Mouse (Mus musculus) midbrain, embryonic 14.5 days (tissue): ENCODE measurements at regions not wholly inside any gene's neighbourhood (a gene's known extent, or its start where the extent isn't known, plus 50 kb on each side); places are given as distances from the start of the nearest gene placed in this dataset.
A peak's percentile ranks its signal among the peaks of the same experiment; 100 is the strongest.

Source experiments
- ATAC-seq: fragments of 200-750 bp; cut with Nextera tagmentation; 2 replicates; pipeline ENCODE4 v1.8.0; 2017; ENCODE audit warnings: moderate number of reproducible peaks, moderate library complexity; ENCODE audit not compliant: low FRiP score, low TSS enrichment
- DNase-seq: peaks from one replicate; pipeline ENCODE4 v3.0.0-alpha.2; 2015
- H3K27ac ChIP-seq: fragments of 300-500 bp; sonication (generic); replicated peaks from 2 replicates; pipeline ENCODE4 v1.5.1; 2014; ENCODE audit warnings: mild to moderate bottlenecking, low read depth, low read length, moderate library complexity
- H3K27me3 ChIP-seq: fragments of 300-500 bp; sonication (generic); 2 replicates; pipeline ENCODE4 v1.6.1; 2014; ENCODE audit warnings: low read length, control low read depth, mixed read lengths; ENCODE audit not compliant: control insufficient read depth, insufficient read depth
- H3K36me3 ChIP-seq: fragments of 300-500 bp; sonication (generic); 2 replicates; pipeline ENCODE4 v1.6.1; 2014; ENCODE audit warnings: low read length, control low read depth; ENCODE audit not compliant: control insufficient read depth, insufficient read depth
- H3K4me1 ChIP-seq: fragments of 300-500 bp; sonication (generic); 2 replicates; pipeline ENCODE4 v1.6.1; 2014; ENCODE audit warnings: mild to moderate bottlenecking, antibody characterized with exemption, low read length, control low read depth; ENCODE audit not compliant: control insufficient read depth, insufficient read depth
- H3K4me2 ChIP-seq: fragments of 300-500 bp; sonication (generic); 2 replicates; pipeline ENCODE4 v1.6.1; 2014; ENCODE audit warnings: mild to moderate bottlenecking, low read length, moderate library complexity
- H3K4me3 ChIP-seq: fragments of 300-500 bp; sonication (generic); replicated peaks from 2 replicates; pipeline ENCODE4 v1.5.1; 2014; ENCODE audit warnings: low read depth, low read length
- H3K9ac ChIP-seq: fragments of 300-500 bp; sonication (generic); replicated peaks from 2 replicates; pipeline ENCODE4 v1.6.1; 2014; ENCODE audit warnings: mild to moderate bottlenecking, low read length, moderate library complexity
- H3K9me3 ChIP-seq: fragments of 300-500 bp; sonication (generic); 2 replicates; pipeline ENCODE4 v1.6.1; 2016; ENCODE audit warnings: low read length, control low read depth, mixed read lengths; ENCODE audit not compliant: control insufficient read depth
- WGBS: fragments of 180-500 bp; shearing (Covaris S2); extraction: QIAGEN DNeasy Blood & Tissue Kit; methylation state at CpG from one replicate; pipeline ENCODE4 v1.1.7; 2014; 5-methylcytosine and 5-hydroxymethylcytosine counted together

DNA sequence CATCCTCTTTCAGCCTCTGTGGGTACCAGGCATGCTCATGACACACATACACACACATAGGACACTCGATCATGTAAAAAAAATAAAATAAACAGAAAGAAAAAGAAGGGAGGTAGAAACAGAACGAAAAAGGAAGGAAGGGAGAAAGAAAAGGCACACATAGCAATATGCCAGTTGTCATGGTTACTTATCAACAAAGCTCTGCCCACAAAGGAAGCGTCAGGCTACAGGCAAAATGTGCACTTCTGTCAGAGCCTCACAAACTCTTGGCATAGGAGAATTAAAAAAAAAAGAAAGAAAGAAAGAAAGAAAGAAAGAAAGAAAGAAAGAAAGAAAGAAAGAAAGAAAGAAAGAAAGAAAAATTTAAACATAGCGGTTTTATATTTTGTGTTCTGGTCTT lies 56.9 kb upstream of the Sox2 start:
- no peak overlapping the region for H3K4me2 ChIP-seq
- H3K9me3 ChIP-seq, result no peaks in the 10 kb centered on the region
- H3K36me3 ChIP-seq, result no peaks in the 10 kb centered on the region
- H3K4me3 ChIP-seq, result no peak overlapping the region
- DNase-seq (no peak), ATAC-seq (no peak)
- H3K4me1 ChIP-seq, result 0 out of 2 replicates have a peak, but pooled peaks cover 9% of the 10 kb centered on the region
- 42% methylated on average over 4 of the region's 4 CpGs for WGBS
- no peak overlapping the region for H3K27ac ChIP-seq
- H3K27me3 ChIP-seq, result no peaks in the 10 kb centered on the region
- no peak overlapping the region for H3K9ac ChIP-seq

DNA sequence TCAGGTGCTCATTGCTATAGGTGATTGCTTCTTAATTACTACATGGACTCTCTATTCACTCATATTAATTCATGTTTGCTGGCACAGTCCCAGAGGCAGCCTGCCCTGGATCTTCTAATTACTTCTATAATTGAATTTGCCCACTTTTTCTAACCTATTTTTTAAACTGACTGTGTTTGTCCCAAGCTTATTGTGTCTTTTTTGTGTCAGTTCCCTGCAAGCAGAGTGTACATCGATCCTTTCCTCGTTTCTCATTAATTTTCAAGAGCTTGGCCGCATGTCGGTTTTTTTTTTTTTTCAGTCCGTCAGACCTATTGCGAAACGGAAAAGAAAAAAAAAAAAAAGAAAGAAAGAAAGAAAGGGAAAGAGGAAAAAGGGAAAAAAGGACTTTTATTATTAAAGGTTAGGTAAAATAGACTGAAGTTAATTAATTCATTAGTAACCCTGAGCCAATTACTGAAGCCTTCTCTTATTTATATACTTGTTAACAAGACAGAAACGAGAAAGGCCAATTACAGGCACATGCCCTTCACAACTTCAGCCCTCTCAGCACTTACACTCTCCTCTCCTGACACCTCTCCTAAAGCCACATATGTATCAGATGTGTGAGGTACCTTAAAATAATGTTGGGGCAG lies 72.2 kb upstream of the Sox2 start:
- DNase-seq, result peak; percentile 49
- no peak overlapping the region for H3K27ac ChIP-seq
- H3K9me3 ChIP-seq, result no peaks in the 10 kb centered on the region
- peaks cover 5% of the 10 kb centered on the region for H3K4me1 ChIP-seq
- no peak for ATAC-seq
- no peak overlapping the region for H3K4me3 ChIP-seq
- no peak overlapping the region for H3K9ac ChIP-seq
- H3K27me3 ChIP-seq, result no peaks in the 10 kb centered on the region
- H3K36me3 ChIP-seq, result no peaks in the 10 kb centered on the region
- WGBS, result 32% methylated on average over 8 of the region's 8 CpGs
- H3K4me2 ChIP-seq, result no peak overlapping the region

GRCm38 (mm10) chr3:34577115-34577514 lies 73.1 kb upstream of the Sox2 start:
- WGBS, result 53% methylated on average over 6 of the region's 6 CpGs
- Histone ChIP-seq H3K4me2 (no peak overlapping the region), H3K4me1 (peaks cover 6% of the 10 kb centered on the region), H3K36me3 (no peaks in the 10 kb centered on the region), H3K4me3 (no peak overlapping the region), H3K9me3 (no peaks in the 10 kb centered on the region), H3K27ac (no peak overlapping the region), H3K27me3 (no peaks in the 10 kb centered on the region), H3K9ac (no peak overlapping the region)
- ATAC-seq, result no peak
- DNase-seq, result no peak

- no peak overlapping the region for H3K9ac ChIP-seq
- H3K4me3 ChIP-seq, result no peak overlapping the region
- 44% methylated on average over 11 of the region's 11 CpGs for WGBS
- H3K4me1 ChIP-seq, result peaks cover 6% of the 10 kb centered on the region
- no peaks in the 10 kb centered on the region for H3K36me3 ChIP-seq
- H3K9me3 ChIP-seq, result no peaks in the 10 kb centered on the region
- ATAC-seq (no peak), DNase-seq (no peak)
- no peak overlapping the region for H3K4me2 ChIP-seq
- no peak overlapping the region for H3K27ac ChIP-seq
- H3K27me3 ChIP-seq, result no peaks in the 10 kb centered on the region
Observed at GRCm38 (mm10) chr3:34576159-34576558, 74.0 kb upstream of the Sox2 start.

DNA sequence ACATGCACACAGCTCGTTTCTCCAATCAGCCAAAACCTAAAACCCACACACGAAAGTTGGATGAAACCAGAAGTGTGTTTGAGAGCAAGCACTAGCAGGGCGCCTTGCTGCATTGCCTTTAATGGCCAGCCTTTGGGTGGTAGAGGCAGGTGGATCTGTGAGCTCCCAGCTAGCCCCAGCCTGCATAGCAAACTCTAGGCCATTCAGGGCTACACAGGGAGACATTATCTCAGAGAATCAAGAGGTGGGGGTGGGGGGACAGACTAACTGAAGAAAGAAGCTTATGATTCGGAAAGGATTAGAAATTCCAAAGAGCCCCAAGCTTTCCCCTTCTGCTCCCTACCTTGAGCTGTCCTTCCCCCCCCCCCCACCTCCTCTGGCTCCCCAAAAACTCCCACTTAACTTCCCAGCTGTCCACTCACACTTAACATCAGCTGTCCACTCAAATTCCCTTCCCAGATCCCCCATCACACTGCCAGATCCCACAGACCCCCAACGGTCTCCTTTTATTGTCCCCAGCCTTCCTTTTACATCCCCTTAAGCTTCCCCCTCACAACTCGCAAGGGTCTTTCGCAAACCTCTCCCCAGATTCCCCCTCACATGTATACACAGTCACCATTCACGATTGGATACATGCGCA lies 75.4 kb upstream of the Sox2 start:
- no peaks in the 10 kb centered on the region for H3K27me3 ChIP-seq
- no peak overlapping the region for H3K27ac ChIP-seq
- no peak overlapping the region for H3K4me2 ChIP-seq
- peaks cover 6% of the 10 kb centered on the region for H3K4me1 ChIP-seq
- no peak overlapping the region for H3K4me3 ChIP-seq
- no peak overlapping the region for H3K9ac ChIP-seq
- ATAC-seq (no peak), DNase-seq (no peak)
- 58% methylated on average over 9 of the region's 9 CpGs for WGBS
- no peaks in the 10 kb centered on the region for H3K9me3 ChIP-seq
- no peaks in the 10 kb centered on the region for H3K36me3 ChIP-seq

GRCm38 (mm10) chr3:34573312-34573711 lies 76.9 kb upstream of the Sox2 start:
- Histone ChIP-seq H3K27me3 (no peaks in the 10 kb centered on the region), H3K36me3 (no peaks in the 10 kb centered on the region), H3K4me1 (peaks cover 9% of the 10 kb centered on the region), H3K4me3 (no peak overlapping the region), H3K9ac (no peak overlapping the region), H3K4me2 (no peak overlapping the region), H3K9me3 (no peaks in the 10 kb centered on the region), H3K27ac (no peak overlapping the region)
- WGBS, result 87% methylated on average over 7 of the region's 7 CpGs
- DNase-seq, result no peak
- ATAC-seq, result no peak

GRCm38 (mm10) chr3:34572081-34572480 lies 78.1 kb upstream of the Sox2 start:
- no peaks in the 10 kb centered on the region for H3K9me3 ChIP-seq
- WGBS, result 77% methylated on average over 6 of the region's 6 CpGs
- no peak overlapping the region for H3K4me3 ChIP-seq
- ATAC-seq (no peak), DNase-seq (no peak)
- no peak overlapping the region for H3K4me2 ChIP-seq
- no peaks in the 10 kb centered on the region for H3K36me3 ChIP-seq
- no peak overlapping the region for H3K27ac ChIP-seq
- no peaks in the 10 kb centered on the region for H3K27me3 ChIP-seq
- no peak overlapping the region for H3K9ac ChIP-seq
- H3K4me1 ChIP-seq, result peaks cover 14% of the 10 kb centered on the region

DNA sequence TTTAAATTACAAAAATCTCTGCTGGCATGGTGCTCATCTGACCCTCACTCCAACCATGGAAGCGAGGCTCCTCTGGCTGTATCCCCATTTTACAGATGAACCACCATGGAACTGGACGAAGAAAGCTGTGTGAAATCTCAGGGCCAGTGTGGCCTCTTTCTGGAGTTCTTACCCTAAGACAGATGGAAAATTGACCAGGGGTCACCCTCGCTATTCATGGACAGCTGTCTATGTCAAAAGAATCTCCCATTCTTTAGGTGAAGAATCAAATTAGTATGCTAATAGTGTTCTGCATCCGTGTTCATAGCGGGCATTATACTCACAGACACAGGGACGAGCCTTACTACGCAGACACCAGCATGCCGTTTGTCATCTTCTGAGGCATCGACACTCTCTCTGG lies 78.6 kb upstream of the Sox2 start:
- no peak overlapping the region for H3K27ac ChIP-seq
- H3K4me1 ChIP-seq, result peaks cover 14% of the 10 kb centered on the region
- 46% methylated on average over 9 of the region's 9 CpGs for WGBS
- H3K36me3 ChIP-seq, result no peaks in the 10 kb centered on the region
- no peaks in the 10 kb centered on the region for H3K27me3 ChIP-seq
- no peaks in the 10 kb centered on the region for H3K9me3 ChIP-seq
- DNase-seq (no peak), ATAC-seq (no peak)
- H3K4me2 ChIP-seq, result no peak overlapping the region
- H3K4me3 ChIP-seq, result no peak overlapping the region
- H3K9ac ChIP-seq, result no peak overlapping the region

DNA sequence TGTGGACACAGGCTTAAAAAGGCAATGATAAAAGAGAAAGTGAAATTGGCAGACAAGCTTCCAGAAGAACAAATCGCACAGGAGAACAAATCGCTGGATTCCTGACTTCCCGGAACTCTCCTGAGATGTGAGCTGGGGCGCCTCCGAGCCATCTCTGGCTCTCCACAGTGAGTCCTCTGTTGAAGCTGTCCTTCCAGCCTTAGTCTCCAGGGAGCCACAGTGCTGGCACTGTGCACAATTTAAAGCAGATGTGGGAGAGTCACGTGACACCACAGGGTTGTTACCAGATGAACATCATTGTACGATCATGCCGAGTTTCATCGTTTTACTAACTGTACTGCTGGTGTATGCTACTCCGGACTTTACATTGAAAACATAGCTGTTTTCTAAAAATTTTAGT lies 80.2 kb upstream of the Sox2 start:
- no peaks in the 10 kb centered on the region for H3K27me3 ChIP-seq
- DNase-seq (no peak), ATAC-seq (no peak)
- 83% methylated on average over 10 of the region's 10 CpGs for WGBS
- H3K4me2 ChIP-seq, result no peak overlapping the region
- no peaks in the 10 kb centered on the region for H3K9me3 ChIP-seq
- no peak overlapping the region for H3K27ac ChIP-seq
- H3K36me3 ChIP-seq, result no peaks in the 10 kb centered on the region
- H3K4me1 ChIP-seq, result peaks cover 14% of the 10 kb centered on the region
- H3K9ac ChIP-seq, result no peak overlapping the region
- no peak overlapping the region for H3K4me3 ChIP-seq
